Mouse (Mus musculus): ENCODE data around the gene Nupr1l. TPM values are rescaled to one million over a fixed set of nuclear protein-coding genes. Genes with fewer than 3 reads are reported as not detected.

The Nupr1l gene
- total RNA-seq, 2 experiments from 2014 or later: 4.8 to 5.5 TPM

GRCm38 (mm10) chr5:129963224-129963623 is 54.9 kb downstream of the Nupr1l start:
- no peak for DNase-seq (ENCODE audit: low spot score in 2 of 2)

Other genes starting within 250 kb of the Nupr1l start
- gene Zfp11, start 238.4 kb upstream of the Nupr1l start, total RNA-seq (2021): 1 to 10 TPM; 5.9 to 6.0 TPM
- gene Sept14, start 200.0 kb upstream of the Nupr1l start, total RNA-seq (2021): not detected
- 100 to 1,000 TPM in 1 of 2 experiments, 10 to 100 TPM in 1; 95.6 to 111 TPM for gene Mrps17, start 193.0 kb upstream of the Nupr1l start, total RNA-seq (2021)
- 100 to 1,000 TPM; 142 to 143 TPM for gene Nipsnap2, start 183.5 kb upstream of the Nupr1l start, total RNA-seq (2021)
- 10 to 100 TPM; 24.4 to 25.9 TPM for gene Psph, start 121.1 kb upstream of the Nupr1l start, total RNA-seq (2021)
- 10 to 100 TPM; 55.9 to 57.4 TPM for gene Sumf2, start 61.6 kb upstream of the Nupr1l start, total RNA-seq (2021)
- 100 to 1,000 TPM; 579 to 625 TPM for gene Chchd2, start 21.1 kb upstream of the Nupr1l start, total RNA-seq (2021)
- gene Zbed5, start 12.8 kb upstream of the Nupr1l start, total RNA-seq (2021): 1 to 10 TPM; 2.9 to 3.1 TPM
- gene Phkg1, start 10.0 kb upstream of the Nupr1l start, total RNA-seq (2021): 1 to 10 TPM; 3.7 to 4.2 TPM
- gene Vkorc1l1, start 33.4 kb downstream of the Nupr1l start, total RNA-seq (2021): 10 to 100 TPM; 28.0 to 31.6 TPM
- gene Gusb, start 94.5 kb downstream of the Nupr1l start, total RNA-seq (2021): 10 to 100 TPM; 61.0 to 61.5 TPM
- gene Asl, start 120.7 kb downstream of the Nupr1l start, total RNA-seq (2021): 100 to 1,000 TPM; 149 to 165 TPM
- gene Crcp, start 120.8 kb downstream of the Nupr1l start, total RNA-seq (2021): 10 to 100 TPM; 38.9 to 41.3 TPM
- 10 to 100 TPM; 41.7 to 43.8 TPM for gene Tpst1, start 164.8 kb downstream of the Nupr1l start, total RNA-seq (2021)
- gene Kctd7, start 236.3 kb downstream of the Nupr1l start, total RNA-seq (2021): 1 to 10 TPM; 7.8 to 9.4 TPM

Data from adrenal gland, postnatal 4 days (tissue).